Mouse (Mus musculus): ENCODE measurements at regions not wholly inside any gene's neighbourhood (a gene's known extent, or its start where the extent isn't known, plus 50 kb on each side); places are given as distances from the start of the nearest gene placed in this dataset.

GRCm38 (mm10) chr10:97383881-97384280 is 95.5 kb upstream of the Dcn start:
- no peak for DNase-seq (ENCODE audit: low spot score in 2 of 2)

- DNase-seq (ENCODE audit: low spot score in 2 of 2) = no peak
Observed at GRCm38 (mm10) chr10:97387196-97387876, 92.1 kb upstream of the Dcn start.

- DNase-seq (ENCODE audit: low spot score in 2 of 2) = no peak
Observed at GRCm38 (mm10) chr10:97389647-97390590, 89.5 kb upstream of the Dcn start.

- DNase-seq (ENCODE audit: low spot score in 2 of 2) = no peak
Observed at GRCm38 (mm10) chr10:97397062-97397771, 82.2 kb upstream of the Dcn start.

- DNase-seq (ENCODE audit: low spot score in 2 of 2) = no peak
Observed at GRCm38 (mm10) chr10:97397896-97398295, 81.5 kb upstream of the Dcn start.

GRCm38 (mm10) chr10:97402524-97402923 is 76.9 kb upstream of the Dcn start:
- DNase-seq (ENCODE audit: low spot score in 2 of 2) = no peak

- no peak for DNase-seq (ENCODE audit: low spot score in 2 of 2)
Observed at GRCm38 (mm10) chr10:97404076-97404787, 75.2 kb upstream of the Dcn start.

- DNase-seq (ENCODE audit: low spot score in 2 of 2) = no peak
Observed at GRCm38 (mm10) chr10:97409181-97409581, 70.2 kb upstream of the Dcn start.

GRCm38 (mm10) chr10:97409909-97410308 is 69.5 kb upstream of the Dcn start:
- no peak for DNase-seq (ENCODE audit: low spot score in 2 of 2)

- no peak for DNase-seq (ENCODE audit: low spot score in 2 of 2)
Observed at GRCm38 (mm10) chr10:97422579-97422978, 56.8 kb upstream of the Dcn start.

- no peak for DNase-seq (ENCODE audit: low spot score in 2 of 2)
Observed at GRCm38 (mm10) chr10:97423039-97423700, 56.2 kb upstream of the Dcn start.
